Mouse (Mus musculus): ENCODE measurements around the gene Ergic1. TPM values are rescaled to one million over a fixed set of nuclear protein-coding genes. Genes with fewer than 3 reads are reported as not detected.
A peak's percentile ranks its signal among the peaks of the same experiment; 100 is the strongest.

The Ergic1 gene
- total and polyA plus RNA-seq, 2 experiments from 2014 or later: 50.8 to 152 TPM

DNA sequence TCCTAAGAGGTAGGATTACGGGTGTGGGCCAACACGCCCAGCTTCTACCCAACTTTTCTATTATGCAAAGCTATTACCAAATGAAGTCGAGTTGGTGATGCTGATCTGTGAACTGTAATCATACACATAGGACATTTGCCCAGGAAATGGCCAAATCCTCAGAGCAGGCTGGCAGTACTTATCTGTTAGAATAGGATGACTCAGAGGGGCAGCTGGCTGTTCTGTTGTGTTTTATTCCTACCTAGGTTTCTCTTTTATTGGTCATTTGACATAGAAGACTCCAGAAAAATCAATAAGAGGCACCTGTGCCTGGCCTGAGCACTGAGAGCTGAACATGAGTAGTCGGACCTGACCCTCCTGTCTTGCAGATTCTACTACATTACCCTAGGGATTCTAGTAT lies 141.3 kb downstream of the Ergic1 start:
- no peaks in the 10 kb centered on the region for H3K9me3 ChIP-seq (replicated peaks; ENCODE audit: control insufficient read depth, low read length)
- peaks cover 32% of the 10 kb centered on the region for H3K4me1 ChIP-seq (ENCODE audit: control insufficient read depth, insufficient read depth)
- no peaks in the 10 kb centered on the region for H3K27me3 ChIP-seq (ENCODE audit: control insufficient read depth, insufficient read depth, low read length)
- no peak for TF ChIP-seq CTCF (IDR thresholded peaks at IDR 0.05; ENCODE audit: low read depth)
- no peak for TF ChIP-seq EP300 (IDR thresholded peaks at IDR 0.05; ENCODE audit: low read depth)
- no peak overlapping the region for H3K4me2 ChIP-seq (ENCODE audit: low read depth, low read length)
- H3K36me3 ChIP-seq (replicated peaks; ENCODE audit: control insufficient read depth, insufficient read depth, low read length): peaks cover 34% of the 10 kb centered on the region
- DNase-seq (ENCODE audit: low spot score) (no peak), ATAC-seq (ENCODE audit: insufficient read depth, low read depth) (no peak)
- H3K27ac ChIP-seq (ENCODE audit: low read depth): no peak overlapping the region
- 77% methylated on average over 4 of the region's 4 CpGs for WGBS
- H3K4me3 ChIP-seq (ENCODE audit: low read depth, low read length): no peak overlapping the region
- H3K9ac ChIP-seq (replicated peaks; ENCODE audit: low read depth, low read length): no peak overlapping the region

DNA sequence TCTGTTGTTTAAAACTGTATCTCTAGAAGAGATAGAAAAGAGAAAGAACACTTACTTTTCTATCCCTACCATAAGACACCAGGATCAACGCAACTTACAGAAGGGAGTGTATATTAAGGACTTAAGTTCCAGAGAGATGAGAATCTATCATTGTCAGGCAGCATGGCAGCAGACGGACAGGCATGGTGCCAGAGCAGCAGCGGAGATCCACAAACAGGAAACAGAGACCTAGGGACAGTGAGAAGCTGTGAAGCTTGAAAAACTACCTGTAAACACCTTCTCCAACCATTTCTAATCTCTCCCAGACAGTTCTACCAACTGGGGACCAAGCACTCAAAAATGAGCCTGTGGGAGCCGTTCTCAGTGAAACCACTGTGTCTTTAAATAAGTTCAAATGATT lies 142.4 kb downstream of the Ergic1 start:
- H3K27me3 ChIP-seq (ENCODE audit: control insufficient read depth, insufficient read depth, low read length): no peaks in the 10 kb centered on the region
- H3K4me1 ChIP-seq (ENCODE audit: control insufficient read depth, insufficient read depth): peaks cover 32% of the 10 kb centered on the region
- no peaks in the 10 kb centered on the region for H3K9me3 ChIP-seq (replicated peaks; ENCODE audit: control insufficient read depth, low read length)
- ATAC-seq (ENCODE audit: insufficient read depth, low read depth): no peak
- 81% methylated on average over 4 of the region's 4 CpGs for WGBS
- no peak overlapping the region for H3K27ac ChIP-seq (ENCODE audit: low read depth)
- peaks cover 23% of the 10 kb centered on the region; the same call in 1 of the 2 replicates for H3K36me3 ChIP-seq (replicated peaks; ENCODE audit: control insufficient read depth, insufficient read depth, low read length)
- no peak overlapping the region for H3K4me2 ChIP-seq (ENCODE audit: low read depth, low read length)
- H3K4me3 ChIP-seq (ENCODE audit: low read depth, low read length): no peak overlapping the region
- H3K9ac ChIP-seq (replicated peaks; ENCODE audit: low read depth, low read length): no peak overlapping the region
- no peak for TF ChIP-seq EP300 (IDR thresholded peaks at IDR 0.05; ENCODE audit: low read depth)
- no peak for TF ChIP-seq CTCF (IDR thresholded peaks at IDR 0.05; ENCODE audit: low read depth)
- no peak for DNase-seq (ENCODE audit: low spot score)

GRCm38 (mm10) chr17:26705463-26706359 lies 144.4 kb downstream of the Ergic1 start:
- H3K9ac ChIP-seq (replicated peaks; ENCODE audit: low read depth, low read length): no peak overlapping the region
- peaks cover 33% of the 10 kb centered on the region for H3K4me1 ChIP-seq (ENCODE audit: control insufficient read depth, insufficient read depth)
- H3K36me3 ChIP-seq (replicated peaks; ENCODE audit: control insufficient read depth, insufficient read depth, low read length): peaks cover 12% of the 10 kb centered on the region; the same call in 1 of the 2 replicates
- ATAC-seq (ENCODE audit: insufficient read depth, low read depth): no peak
- WGBS: 35% methylated on average over 11 of the region's 11 CpGs
- no peaks in the 10 kb centered on the region for H3K27me3 ChIP-seq (ENCODE audit: control insufficient read depth, insufficient read depth, low read length)
- no peak overlapping the region for H3K4me2 ChIP-seq (ENCODE audit: low read depth, low read length)
- H3K27ac ChIP-seq (ENCODE audit: low read depth): peak overlapping the region; percentile 67; the same call in 1 of the 2 replicates
- peak; percentile 35 for DNase-seq (ENCODE audit: low spot score)
- no peaks in the 10 kb centered on the region for H3K9me3 ChIP-seq (replicated peaks; ENCODE audit: control insufficient read depth, low read length)
- H3K4me3 ChIP-seq (ENCODE audit: low read depth, low read length): no peak overlapping the region
- TF ChIP-seq CTCF (IDR thresholded peaks at IDR 0.05; ENCODE audit: low read depth): no peak
- no peak for TF ChIP-seq EP300 (IDR thresholded peaks at IDR 0.05; ENCODE audit: low read depth)

Small RNA genes within 50 kb of the gene (microRNA-seq; reads per million reads assigned to microRNA genes)
- gene Gm22420: not detected

Other genes with a start within 250 kb of the Ergic1 start
- gene Neurl1b, start 146.7 kb upstream of the Ergic1 start, total RNA-seq (2014; rRNA removed; ENCODE audit: low replicate concordance): 66.1 and 143 TPM in 2 replicates
- gene Neurl1b, start 146.7 kb upstream of the Ergic1 start, polyA plus RNA-seq (2015; fragmentation: Nextera tagmentation; extraction: Ambion mirVana): 1.2 and 1.6 TPM in 2 replicates
- 105 and 114 TPM in 2 replicates for gene Dusp1, start 639 bp downstream of the Ergic1 start, total RNA-seq (2014; rRNA removed; ENCODE audit: low replicate concordance)
- gene Dusp1, start 639 bp downstream of the Ergic1 start, polyA plus RNA-seq (2015; fragmentation: Nextera tagmentation; extraction: Ambion mirVana): 23.1 and 24.0 TPM in 2 replicates
- gene Atp6v0e, start 101.7 kb downstream of the Ergic1 start, total RNA-seq (2014; rRNA removed; ENCODE audit: low replicate concordance): 224 and 298 TPM in 2 replicates
- gene Atp6v0e, start 101.7 kb downstream of the Ergic1 start, polyA plus RNA-seq (2015; fragmentation: Nextera tagmentation; extraction: Ambion mirVana): 206 and 223 TPM in 2 replicates
- gene Crebrf, start 154.2 kb downstream of the Ergic1 start, total RNA-seq (2014; rRNA removed; ENCODE audit: low replicate concordance): 13.6 and 23.8 TPM in 2 replicates
- gene Crebrf, start 154.2 kb downstream of the Ergic1 start, polyA plus RNA-seq (2015; fragmentation: Nextera tagmentation; extraction: Ambion mirVana): 11.8 and 17.3 TPM in 2 replicates
- 45.6 and 58.6 TPM in 2 replicates for gene Bnip1, start 219.6 kb downstream of the Ergic1 start, total RNA-seq (2014; rRNA removed; ENCODE audit: low replicate concordance)
- gene Bnip1, start 219.6 kb downstream of the Ergic1 start, polyA plus RNA-seq (2015; fragmentation: Nextera tagmentation; extraction: Ambion mirVana): 50.5 and 50.9 TPM in 2 replicates